Comparison of ENCODE assay signal across 8 mouse cellular contexts in genomic region chr10:88504481-88504880, GRCm38 (mm10). TPM values are rescaled to one million over a fixed set of nuclear protein-coding genes. Genes with fewer than 3 reads are reported as not detected.
A peak's percentile ranks its signal among the peaks of the same experiment; 100 is the strongest.
DNase-seq lines count a peak whose midpoint lies in the region; ATAC-seq and TF ChIP-seq lines count a peak whose summit lies in the region.
"Had no signal": no experiment of that assay in that cellular context is flagged by ENCODE, and none has a peak within 500 bp of the region (broad histone marks: within the 10 kb centered on the region; RNA-seq: fewer than 3 reads in every experiment).

No protein-coding gene starts in this region.

- peak overlapping the region; percentile 73; the same call in 1 of the 2 replicates for H3K4me2 ChIP-seq in forebrain, postnatal 0 days (ENCODE audit: low read depth)
- peak overlapping the region; percentile 91 for H3K4me2 ChIP-seq in liver, embryonic 16.5 days (ENCODE audit: low read depth, low read length)
- H3K4me2 ChIP-seq in stomach, embryonic 15.5 days, result peak overlapping the region; percentile 88

- no peaks in the 10 kb centered on the region for H3K9me3 ChIP-seq in forebrain, postnatal 0 days (ENCODE audit: low read length)
- H3K9me3 ChIP-seq in liver, embryonic 16.5 days (replicated peaks; ENCODE audit: control insufficient read depth, low read length), result no peaks in the 10 kb centered on the region
- H3K9me3 ChIP-seq in stomach, embryonic 15.5 days, result no peaks in the 10 kb centered on the region

- DNase-seq in layer of hippocampus, adult 2 months (ENCODE audit: low spot score in 2 of 2), result no peak
- DNase-seq in layer of hippocampus, postnatal 10 days (ENCODE audit: low spot score in 2 of 2), result no peak
- no peak for DNase-seq in forebrain, postnatal 0 days
- no peak for DNase-seq in layer of hippocampus, postnatal 25 days (ENCODE audit: extremely low spot score in 1 of 2, low spot score in 1 of 2)
- DNase-seq in urinary bladder, postnatal 10 days (ENCODE audit: low spot score), result no peak

- WGBS in forebrain, postnatal 0 days, result 53% methylated on average over 3 of the region's 3 CpGs
- 59% methylated on average over 3 of the region's 3 CpGs for WGBS in liver, embryonic 16.5 days (ENCODE audit: insufficient replicate concordance)
- 57% methylated on average over 3 of the region's 3 CpGs for WGBS in stomach, embryonic 15.5 days

- H3K4me1 ChIP-seq in forebrain, postnatal 0 days (ENCODE audit: insufficient read depth), result peaks cover 4% of the 10 kb centered on the region; the same call in 1 of the 2 replicates
- peaks cover 7% of the 10 kb centered on the region for H3K4me1 ChIP-seq in liver, embryonic 16.5 days (ENCODE audit: control insufficient read depth, low read depth, low read length)
- H3K4me1 ChIP-seq in stomach, embryonic 15.5 days, result peaks cover 5% of the 10 kb centered on the region; the same call in 1 of the 2 replicates

- H3K27ac ChIP-seq in layer of hippocampus, adult 2 months, result peak overlapping the region; percentile 76
- no peak overlapping the region for H3K27ac ChIP-seq in forebrain, postnatal 0 days (ENCODE audit: low read depth, low read length)
- H3K27ac ChIP-seq in liver, embryonic 16.5 days (ENCODE audit: low read length), result no peak overlapping the region
- H3K27ac ChIP-seq in stomach, embryonic 15.5 days, result peak overlapping the region; percentile 57; the same call in 1 of the 2 replicates

- peak overlapping the region; percentile 54 for H3K4me3 ChIP-seq in layer of hippocampus, adult 2 months
- peak overlapping the region; percentile 82; the same call in 1 of the 2 replicates for H3K4me3 ChIP-seq in forebrain, postnatal 0 days (ENCODE audit: low read depth, low read length)
- H3K4me3 ChIP-seq in liver, embryonic 16.5 days (ENCODE audit: low read depth, low read length), result peak overlapping the region; percentile 71; the same call in 1 of the 2 replicates
- peak overlapping the region; percentile 77 for H3K4me3 ChIP-seq in stomach, embryonic 15.5 days (replicated peaks)

- 0 out of 2 replicates have a peak overlapping the region, but pooled peaks have one; percentile 91 for H3K9ac ChIP-seq in forebrain, postnatal 0 days
- H3K9ac ChIP-seq in liver, embryonic 16.5 days (ENCODE audit: low read depth, low read length), result no peak overlapping the region
- H3K9ac ChIP-seq in stomach, embryonic 15.5 days, result no peak overlapping the region

- ATAC-seq in forebrain, postnatal 0 days, result no peak
- no peak for ATAC-seq in liver, embryonic 16.5 days (ENCODE audit: low read depth)
- no peak for ATAC-seq in stomach, embryonic 15.5 days (ENCODE audit: insufficient read depth, low FRiP score, low read depth)

- H3K27me3 ChIP-seq in forebrain, postnatal 0 days (ENCODE audit: insufficient read depth, low read length), result no peaks in the 10 kb centered on the region
- no peaks in the 10 kb centered on the region for H3K27me3 ChIP-seq in liver, embryonic 16.5 days (ENCODE audit: control insufficient read depth, insufficient read depth, low read depth, low read length)
- H3K27me3 ChIP-seq in stomach, embryonic 15.5 days (replicated peaks), result no peaks in the 10 kb centered on the region

- no peaks in the 10 kb centered on the region for H3K36me3 ChIP-seq in forebrain, postnatal 0 days (ENCODE audit: insufficient read depth)
- H3K36me3 ChIP-seq in liver, embryonic 16.5 days (ENCODE audit: control insufficient read depth, insufficient read depth), result no peaks in the 10 kb centered on the region
- no peaks in the 10 kb centered on the region for H3K36me3 ChIP-seq in stomach, embryonic 15.5 days

- TF ChIP-seq CTCF in layer of hippocampus, adult 2 months (conservative IDR thresholded peaks at IDR 0.05), result no peak
- TF ChIP-seq CTCF in forebrain, postnatal 0 days (IDR thresholded peaks at IDR 0.05; ENCODE audit: low read depth), result no peak

RNA-seq across cellular contexts. Expression of gene Chpt1, which starts 0.6 kb away (rescaled TPM):
- total RNA-seq in layer of hippocampus, adult 2 months (2021), result 10 to 100 TPM; 42.2 to 44.9 TPM
- total RNA-seq in layer of hippocampus, postnatal 10 days (2021), result 10 to 100 TPM; 30.4 to 31.4 TPM
- total RNA-seq in forebrain, postnatal 0 days (2014; rRNA removed), result 21.1 and 21.3 TPM in 2 replicates
- polyA plus RNA-seq in forebrain, postnatal 0 days (2015; fragmentation: Nextera tagmentation; extraction: Ambion mirVana), result 13.6 and 19.3 TPM in 2 replicates
- polyA plus RNA-seq in liver, embryonic 16.5 days (2015; fragmentation: Nextera tagmentation; extraction: Ambion mirVana), result 2.5 and 2.6 TPM in 2 replicates
- 64.8 and 74.3 TPM in 2 replicates for polyA plus RNA-seq in stomach, embryonic 15.5 days (2015; fragmentation: Nextera tagmentation; extraction: Ambion mirVana)
- 10 to 100 TPM; 40.0 to 40.5 TPM for total RNA-seq in layer of hippocampus, postnatal 25 days (2021)

RNA-seq across cellular contexts. Expression of gene Sycp3, which starts 45.1 kb away (rescaled TPM):
- total RNA-seq in layer of hippocampus, adult 2 months (2021), result 1 to 10 TPM in 1 of 2 experiments, under 1 TPM in 1; 0.44 to 1.4 TPM
- total RNA-seq in layer of hippocampus, postnatal 10 days (2021), result under 1 TPM; 0.60 to 0.64 TPM
- total RNA-seq in forebrain, postnatal 0 days (2014; rRNA removed), result 0.38 and 0.57 TPM in 2 replicates
- 0.64 and 1.0 TPM in 2 replicates for polyA plus RNA-seq in forebrain, postnatal 0 days (2015; fragmentation: Nextera tagmentation; extraction: Ambion mirVana)
- not detected in 2 replicates for polyA plus RNA-seq in liver, embryonic 16.5 days (2015; fragmentation: Nextera tagmentation; extraction: Ambion mirVana)
- polyA plus RNA-seq in stomach, embryonic 15.5 days (2015; fragmentation: Nextera tagmentation; extraction: Ambion mirVana), result 0.26 and 0.28 TPM in 2 replicates
- 1 to 10 TPM in 1 of 2 experiments, under 1 TPM in 1; 0.66 to 1.1 TPM for total RNA-seq in layer of hippocampus, postnatal 25 days (2021)
- polyA plus RNA-seq: large intestine, adult 2 months had no signal

Comparison
In these comparisons a context has a peak if more than half of its experiments do, and no peak if none do; other contexts are left out.
1. H3K27ac ChIP-seq: peak in layer of hippocampus, adult 2 months (single experiment) and stomach, embryonic 15.5 days (single experiment); none in forebrain, postnatal 0 days (single experiment) and liver, embryonic 16.5 days (single experiment).
2. Peak in every context shown above with its lines, with median percentiles within 50 percentile points of each other: H3K4me3 ChIP-seq and H3K4me2 ChIP-seq.